Mouse (Mus musculus): ENCODE data around the gene Rwdd4a. TPM values are rescaled to one million over a fixed set of nuclear protein-coding genes. Genes with fewer than 3 reads are reported as not detected.

The Rwdd4a gene
- total and polyA plus RNA-seq, 3 experiments, result 47.2 to 64.0 TPM; not detected in 1

GRCm38 (mm10) chr8:47487231-47487630 lies 46.2 kb upstream of the Rwdd4a start:
- Histone ChIP-seq H3K4me1 (ENCODE audit: control insufficient read depth in 1 of 2, insufficient read depth in 2 of 2, low read length in 2 of 2) (no peaks in the 10 kb centered on the region), H3K4me3 (ENCODE audit: control insufficient read depth in 1 of 2, insufficient read depth in 1 of 2, low read depth in 2 of 2, low read length in 2 of 2) (no peak overlapping the region), H3K36me3 (ENCODE audit: control insufficient read depth in 1 of 2, insufficient read depth in 2 of 2, low read length in 2 of 2) (no peaks in the 10 kb centered on the region), H3K79me2 (ENCODE audit: control insufficient read depth, insufficient read depth, low read length, poor library complexity) (no peaks in the 10 kb centered on the region), H3K27ac (ENCODE audit: control insufficient read depth, low read depth, low read length) (no peak overlapping the region), H3K9ac (ENCODE audit: control insufficient read depth, low read depth, low read length, poor library complexity, severe bottlenecking) (no peak overlapping the region), H3K27me3 (ENCODE audit: control insufficient read depth in 1 of 2, insufficient read depth in 2 of 2, low read length in 2 of 2) (no peaks in the 10 kb centered on the region), H3K9me3 (replicated peaks; ENCODE audit: insufficient read depth, low read length) (no peaks in the 10 kb centered on the region)
- DNase-seq (ENCODE audit: low read depth, low spot score), result peak; percentile 13
- no peak for TF ChIP-seq ETS1 (IDR thresholded peaks at IDR 0.05; ENCODE audit: low read depth, low read length)
- no peak for TF ChIP-seq GABPA (IDR thresholded peaks at IDR 0.05; ENCODE audit: low read depth, low read length)
- no peak for TF ChIP-seq ZKSCAN1 (IDR thresholded peaks at IDR 0.05; ENCODE audit: low read depth, low read length)
- TF ChIP-seq MYB (IDR thresholded peaks at IDR 0.05; ENCODE audit: low read depth, low read length), result no peak
- TF ChIP-seq HCFC1 (IDR thresholded peaks at IDR 0.05; ENCODE audit: low read depth, low read length), result no peak
- no peak; a peak in 1 of 6 replicates for TF ChIP-seq CTCF (IDR thresholded peaks at IDR 0.05 in 2 of 3, conservative IDR thresholded peaks at IDR 0.05 in 1 of 3; ENCODE audit: control insufficient read depth in 1 of 3, insufficient read depth in 1 of 3, low read depth in 2 of 3, low read length in 3 of 3, poor library complexity in 1 of 3, severe bottlenecking in 1 of 3)
- no peak for TF ChIP-seq ZMIZ1 (IDR thresholded peaks at IDR 0.05; ENCODE audit: low read depth, low read length)
- TF ChIP-seq TAL1 (IDR thresholded peaks at IDR 0.05; ENCODE audit: low read length), result no peak
- no peak for TF ChIP-seq USF1 (IDR thresholded peaks at IDR 0.05; ENCODE audit: low read depth, low read length)
- TF ChIP-seq NRF1 (IDR thresholded peaks at IDR 0.05; ENCODE audit: insufficient read depth, low read depth, low read length, poor library complexity, severe bottlenecking), result no peak
- TF ChIP-seq TCF12 (IDR thresholded peaks at IDR 0.05; ENCODE audit: low read depth, low read length), result no peak
- no peak for TF ChIP-seq BHLHE40 (IDR thresholded peaks at IDR 0.05; ENCODE audit: borderline replicate concordance, low read depth, low read length)
- no peak for TF ChIP-seq MAZ (IDR thresholded peaks at IDR 0.05; ENCODE audit: low read depth, low read length)
- TF ChIP-seq SIN3A (IDR thresholded peaks at IDR 0.05; ENCODE audit: low read length), result no peak
- no peak for TF ChIP-seq MAFK (IDR thresholded peaks at IDR 0.05; ENCODE audit: borderline replicate concordance, low read depth, low read length)

- no peaks in the 10 kb centered on the region; a peak in 1 of 4 replicates for H3K36me3 ChIP-seq (ENCODE audit: control insufficient read depth in 1 of 2, insufficient read depth in 2 of 2, low read length in 2 of 2)
Observed at GRCm38 (mm10) chr8:47493106-47493505, 40.4 kb upstream of the Rwdd4a start.

More at GRCm38 (mm10) chr8:47493106-47493505, 40.4 kb upstream of the Rwdd4a start:
- TF ChIP-seq ZKSCAN1 (IDR thresholded peaks at IDR 0.05; ENCODE audit: low read depth, low read length), result no peak
- Histone ChIP-seq H3K9me3 (replicated peaks; ENCODE audit: insufficient read depth, low read length) (no peaks in the 10 kb centered on the region), H3K4me3 (ENCODE audit: control insufficient read depth in 1 of 2, insufficient read depth in 1 of 2, low read depth in 2 of 2, low read length in 2 of 2) (no peak overlapping the region), H3K4me1 (ENCODE audit: control insufficient read depth in 1 of 2, insufficient read depth in 2 of 2, low read length in 2 of 2) (no peaks in the 10 kb centered on the region), H3K9ac (ENCODE audit: control insufficient read depth, low read depth, low read length, poor library complexity, severe bottlenecking) (no peak overlapping the region), H3K27ac (ENCODE audit: control insufficient read depth, low read depth, low read length) (no peak overlapping the region), H3K27me3 (ENCODE audit: control insufficient read depth in 1 of 2, insufficient read depth in 2 of 2, low read length in 2 of 2) (no peaks in the 10 kb centered on the region), H3K79me2 (ENCODE audit: control insufficient read depth, insufficient read depth, low read length, poor library complexity) (no peaks in the 10 kb centered on the region)
- DNase-seq (ENCODE audit: low read depth, low spot score), result no peak

All from MEL (cell line).